Mouse (Mus musculus) lung, embryonic 15.5 days (tissue): ENCODE results near the gene Cenpm. TPM values are rescaled to one million over a fixed set of nuclear protein-coding genes. Genes with fewer than 3 reads are reported as not detected.
A peak's percentile ranks its signal among the peaks of the same experiment; 100 is the strongest.

ENCODE experiments used
- ATAC-seq: fragments of 200-750 bp; cut with Nextera tagmentation; 2 replicates; pipeline ENCODE4 v1.8.0; 2017; ENCODE audit warnings: moderate number of reproducible peaks, borderline replicate concordance; ENCODE audit not compliant: low FRiP score, low TSS enrichment; ENCODE audit errors: extremely low read depth
- H3K27ac ChIP-seq: fragments of 300-500 bp; sonication (generic); 2 replicates; pipeline ENCODE4 v1.5.1; 2015; ENCODE audit warnings: moderate library complexity, mild to moderate bottlenecking, inconsistent platforms
- H3K27me3 ChIP-seq: fragments of 300-500 bp; sonication (generic); 2 replicates; pipeline ENCODE4 v1.6.1; 2015; ENCODE audit warnings: inconsistent platforms
- H3K36me3 ChIP-seq: fragments of 300-500 bp; sonication (generic); 2 replicates; pipeline ENCODE4 v1.6.1; 2015; ENCODE audit warnings: inconsistent platforms
- H3K4me1 ChIP-seq: fragments of 300-500 bp; sonication (generic); 2 replicates; pipeline ENCODE4 v1.6.1; 2015; ENCODE audit warnings: inconsistent platforms
- H3K4me2 ChIP-seq: fragments of 300-500 bp; sonication (generic); 2 replicates; pipeline ENCODE4 v1.6.1; 2015; ENCODE audit warnings: inconsistent platforms, mild to moderate bottlenecking, moderate library complexity
- H3K4me3 ChIP-seq: fragments of 300-500 bp; sonication (generic); 2 replicates; pipeline ENCODE4 v1.5.1; 2015; ENCODE audit warnings: mild to moderate bottlenecking, inconsistent platforms
- H3K9ac ChIP-seq: fragments of 300-500 bp; sonication (generic); 2 replicates; pipeline ENCODE4 v1.6.1; 2015; ENCODE audit warnings: inconsistent platforms
- H3K9me3 ChIP-seq: fragments of 300-500 bp; sonication (generic); 2 replicates; pipeline ENCODE4 v1.6.1; 2016; ENCODE audit warnings: inconsistent platforms
- WGBS: fragments of 180-500 bp; shearing (Covaris S2); methylation state at CpG from one replicate; pipeline ENCODE4 v1.1.7; 2015; 5-methylcytosine and 5-hydroxymethylcytosine counted together
- polyA plus RNA-seq: library from polyadenylated mRNA; unstranded; fragments of >200 nt; fragmentation: Nextera tagmentation; extraction: Ambion mirVana; gene quantifications from 2 replicates; pipeline ENCODE4 v1.2.1, GENCODE M21; 2015

Cenpm gene
- polyA plus RNA-seq, result 71.6 and 74.5 TPM in 2 replicates

DNA sequence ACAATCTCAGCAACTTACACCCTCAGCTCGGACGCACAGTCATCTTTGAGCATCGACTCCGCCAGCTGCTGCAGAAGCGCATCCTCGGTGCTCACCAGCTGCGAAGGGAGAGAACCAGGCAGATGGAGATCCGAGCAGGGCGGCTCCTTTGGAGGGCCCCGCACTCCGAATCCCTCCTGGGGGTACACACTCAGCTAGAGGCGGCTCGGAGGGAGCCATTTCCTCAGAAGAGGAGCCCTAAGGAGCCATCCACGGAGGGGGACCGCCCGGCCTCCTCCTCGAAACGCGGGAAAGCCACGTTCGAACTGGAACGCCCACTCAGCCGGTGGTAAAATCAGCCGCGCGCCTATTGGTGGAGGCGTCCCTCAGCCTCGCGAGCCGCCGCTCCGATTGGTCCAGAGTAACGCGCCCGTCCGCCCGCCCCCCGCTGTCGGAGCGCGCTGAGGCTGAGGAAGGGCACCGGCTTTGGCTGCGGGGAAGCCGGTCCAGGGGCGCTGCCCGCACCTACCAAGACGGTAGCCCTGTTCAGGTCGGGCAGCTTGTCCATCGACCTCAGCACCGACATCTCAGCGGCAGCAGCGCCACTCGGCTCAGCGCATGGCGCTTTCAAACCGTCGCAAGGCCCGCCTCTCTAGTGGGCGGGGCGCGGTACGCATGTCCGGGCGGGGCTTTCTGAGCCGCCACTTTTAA lies at the start of gene Cenpm:
Gene Cenpm, minus strand, starts transcription at position 634 of the 690 bp plus-strand sequence.
- H3K27me3 ChIP-seq, result no peaks in the 10 kb centered on the region
- under 1% methylated on average over 65 of the region's 65 CpGs for WGBS
- no peaks in the 10 kb centered on the region for H3K9me3 ChIP-seq
- H3K36me3 ChIP-seq, result no peaks in the 10 kb centered on the region; the same call in 1 of the 2 replicates
- H3K9ac ChIP-seq, result peak within 1 kb of the TSS; percentile 69
- H3K4me3 ChIP-seq, result peak within 1 kb of the TSS; percentile 94
- H3K4me1 ChIP-seq, result peaks cover 10% of the 10 kb centered on the region
- ATAC-seq, result peak; percentile 97
- H3K4me2 ChIP-seq, result peak within 1 kb of the TSS; percentile 96
- H3K27ac ChIP-seq, result peak within 1 kb of the TSS; percentile 91

DNA sequence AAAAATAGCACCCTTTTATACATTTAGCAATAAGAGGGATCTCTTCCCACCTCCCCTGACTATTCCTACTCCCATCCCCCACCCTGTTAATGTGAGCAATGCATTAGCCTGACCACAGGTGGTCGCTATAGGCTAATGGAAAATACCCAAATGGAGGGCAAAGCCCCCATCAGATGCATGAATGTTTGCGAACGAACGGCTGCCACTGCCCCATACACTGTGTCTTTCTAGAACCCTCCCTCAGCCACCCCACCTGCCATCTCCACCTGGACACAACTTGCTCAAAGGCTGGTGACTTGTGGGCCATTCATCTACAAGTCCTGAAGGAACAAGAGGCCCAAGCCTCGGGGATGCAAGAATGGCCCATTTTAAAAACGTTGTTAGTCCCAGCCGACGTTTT lies 49.5 kb upstream of the Cenpm start:
- 35% methylated on average over 8 of the region's 8 CpGs for WGBS
- Histone ChIP-seq H3K36me3 (no peaks in the 10 kb centered on the region), H3K4me2 (no peak overlapping the region), H3K27ac (no peak overlapping the region), H3K27me3 (no peaks in the 10 kb centered on the region), H3K4me3 (no peak overlapping the region), H3K9me3 (no peaks in the 10 kb centered on the region), H3K4me1 (peaks cover 9% of the 10 kb centered on the region), H3K9ac (no peak overlapping the region)
- ATAC-seq, result no peak

- Histone ChIP-seq H3K27ac (no peak overlapping the region), H3K4me3 (0 out of 2 replicates have a peak overlapping the region, but pooled peaks have one; percentile 9), H3K4me1 (peaks cover 9% of the 10 kb centered on the region), H3K36me3 (no peaks in the 10 kb centered on the region), H3K4me2 (peak overlapping the region; percentile 36), H3K27me3 (no peaks in the 10 kb centered on the region), H3K9ac (no peak overlapping the region), H3K9me3 (no peaks in the 10 kb centered on the region)
- ATAC-seq, result peak; percentile 65
- WGBS, result 7% methylated on average over 7 of the region's 7 CpGs
Measured at GRCm38 (mm10) chr15:82293271-82293711, 48.7 kb upstream of the Cenpm start.

GRCm38 (mm10) chr15:82292851-82293250 lies 48.3 kb upstream of the Cenpm start:
- ATAC-seq, result peak; percentile 31
- Histone ChIP-seq H3K4me1 (peaks cover 9% of the 10 kb centered on the region), H3K27me3 (no peaks in the 10 kb centered on the region), H3K4me2 (peak overlapping the region; percentile 36), H3K27ac (no peak overlapping the region), H3K9ac (no peak overlapping the region), H3K36me3 (no peaks in the 10 kb centered on the region), H3K9me3 (no peaks in the 10 kb centered on the region), H3K4me3 (no peak overlapping the region)
- 12% methylated on average over 5 of the region's 5 CpGs for WGBS

DNA sequence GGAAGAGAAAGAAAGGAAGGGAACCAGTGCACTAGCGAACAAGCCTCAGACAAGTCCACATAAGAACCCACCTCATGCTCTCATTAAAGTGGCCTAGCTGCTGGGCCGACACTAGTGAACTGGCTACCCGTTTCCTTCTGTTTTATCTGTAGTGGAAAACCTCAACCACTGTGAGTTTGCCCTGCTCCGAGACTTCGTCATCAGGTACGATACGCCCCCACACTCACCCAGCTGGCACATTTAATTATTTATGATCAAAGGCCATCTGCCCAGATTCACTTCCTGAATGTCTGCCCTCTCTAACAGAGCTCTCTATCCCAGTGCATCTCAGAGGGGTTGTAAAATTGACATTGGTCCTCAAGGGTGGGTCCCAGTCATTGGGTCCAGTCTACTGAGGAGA lies 45.7 kb upstream of the Cenpm start:
- peaks cover 9% of the 10 kb centered on the region for H3K4me1 ChIP-seq
- no peak for ATAC-seq
- 84% methylated on average over 7 of the region's 7 CpGs for WGBS

DNA sequence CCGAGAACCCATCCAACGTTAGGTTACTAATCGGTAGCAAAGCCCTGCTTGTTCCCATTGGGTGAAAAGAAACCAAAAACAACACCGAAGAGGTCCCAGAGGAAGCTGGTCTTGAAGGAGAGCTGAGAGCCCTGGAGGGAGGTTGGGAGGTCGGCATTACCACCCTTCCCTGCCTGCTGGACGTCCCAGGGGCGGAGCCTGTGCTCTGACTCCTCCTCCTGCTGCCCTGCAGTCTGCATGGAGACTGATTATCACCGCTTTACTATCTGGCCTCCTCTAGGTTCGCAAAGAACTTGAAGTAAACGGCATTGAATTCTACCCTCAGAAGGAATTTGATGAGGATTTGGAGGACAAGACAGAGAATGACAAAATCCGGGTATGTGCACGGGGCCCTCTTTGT lies 41.6 kb upstream of the Cenpm start:
- 56% methylated on average over 12 of the region's 12 CpGs for WGBS
- ATAC-seq, result no peak

More for the DNA sequence above, 45.7 kb upstream of the Cenpm start:
- Histone ChIP-seq H3K27me3 (no peaks in the 10 kb centered on the region), H3K9ac (no peak overlapping the region), H3K4me2 (no peak overlapping the region), H3K9me3 (no peaks in the 10 kb centered on the region), H3K36me3 (no peaks in the 10 kb centered on the region), H3K27ac (no peak overlapping the region), H3K4me3 (no peak overlapping the region)

DNA sequence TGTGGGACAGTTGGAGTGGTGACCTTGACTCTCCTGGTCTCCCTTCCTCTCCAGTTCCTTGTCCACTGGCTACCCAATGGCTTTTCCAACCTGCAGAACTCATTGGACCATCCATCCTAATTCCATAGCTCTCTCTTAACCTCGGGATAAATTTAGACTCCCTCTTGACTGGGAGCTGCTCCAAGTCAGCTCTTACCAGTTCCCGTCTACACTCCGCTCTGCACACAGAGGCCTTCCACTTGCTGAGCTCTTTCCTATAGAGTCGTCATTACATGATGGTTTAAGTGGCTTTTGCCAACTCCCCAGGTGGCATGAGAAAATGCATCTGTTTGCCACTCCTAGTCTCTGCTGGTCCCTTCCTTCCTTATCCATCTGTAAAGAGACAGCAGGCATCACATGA lies 36.1 kb upstream of the Cenpm start:
- Histone ChIP-seq H3K9me3 (no peaks in the 10 kb centered on the region), H3K4me3 (no peak overlapping the region), H3K9ac (no peak overlapping the region), H3K4me1 (peaks cover 5% of the 10 kb centered on the region), H3K4me2 (no peak overlapping the region), H3K27ac (no peak overlapping the region), H3K27me3 (peaks cover 9% of the 10 kb centered on the region; the same call in 1 of the 2 replicates), H3K36me3 (no peaks in the 10 kb centered on the region)
- no peak for ATAC-seq
- 59% methylated on average over 4 of the region's 4 CpGs for whole genome bisulfite sequencing

More for the DNA sequence above, 41.6 kb upstream of the Cenpm start:
- Histone ChIP-seq H3K27me3 (no peaks in the 10 kb centered on the region), H3K27ac (no peak overlapping the region), H3K9ac (no peak overlapping the region), H3K4me1 (no peaks in the 10 kb centered on the region), H3K4me2 (no peak overlapping the region), H3K36me3 (no peaks in the 10 kb centered on the region), H3K9me3 (no peaks in the 10 kb centered on the region), H3K4me3 (no peak overlapping the region)

DNA sequence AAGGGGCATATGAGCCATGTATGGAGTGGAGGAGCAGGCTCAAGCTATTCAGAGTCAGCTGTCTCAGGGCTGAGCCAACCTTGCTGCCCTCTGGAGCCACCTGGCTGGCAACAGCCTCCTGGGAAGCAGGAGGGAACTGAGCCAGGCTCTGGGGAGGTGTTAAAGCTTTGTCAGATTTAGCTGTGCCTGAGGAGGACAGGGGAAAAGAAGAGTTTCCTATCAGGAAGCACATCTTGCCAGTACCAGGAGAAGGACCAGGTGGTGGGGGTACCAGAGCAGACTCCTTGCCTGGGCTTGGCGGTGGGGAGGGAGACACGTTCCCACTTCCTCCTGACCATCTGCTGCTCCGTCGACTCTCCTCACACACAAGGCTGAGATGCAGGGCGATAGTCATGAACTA lies 33.0 kb upstream of the Cenpm start:
- Histone ChIP-seq H3K4me2 (no peak overlapping the region), H3K9me3 (no peaks in the 10 kb centered on the region), H3K4me1 (peaks cover 15% of the 10 kb centered on the region), H3K36me3 (no peaks in the 10 kb centered on the region), H3K27ac (no peak overlapping the region), H3K9ac (no peak overlapping the region), H3K4me3 (no peak overlapping the region), H3K27me3 (peaks cover 38% of the 10 kb centered on the region)
- ATAC-seq, result no peak
- WGBS, result 69% methylated on average over 5 of the region's 5 CpGs

DNA sequence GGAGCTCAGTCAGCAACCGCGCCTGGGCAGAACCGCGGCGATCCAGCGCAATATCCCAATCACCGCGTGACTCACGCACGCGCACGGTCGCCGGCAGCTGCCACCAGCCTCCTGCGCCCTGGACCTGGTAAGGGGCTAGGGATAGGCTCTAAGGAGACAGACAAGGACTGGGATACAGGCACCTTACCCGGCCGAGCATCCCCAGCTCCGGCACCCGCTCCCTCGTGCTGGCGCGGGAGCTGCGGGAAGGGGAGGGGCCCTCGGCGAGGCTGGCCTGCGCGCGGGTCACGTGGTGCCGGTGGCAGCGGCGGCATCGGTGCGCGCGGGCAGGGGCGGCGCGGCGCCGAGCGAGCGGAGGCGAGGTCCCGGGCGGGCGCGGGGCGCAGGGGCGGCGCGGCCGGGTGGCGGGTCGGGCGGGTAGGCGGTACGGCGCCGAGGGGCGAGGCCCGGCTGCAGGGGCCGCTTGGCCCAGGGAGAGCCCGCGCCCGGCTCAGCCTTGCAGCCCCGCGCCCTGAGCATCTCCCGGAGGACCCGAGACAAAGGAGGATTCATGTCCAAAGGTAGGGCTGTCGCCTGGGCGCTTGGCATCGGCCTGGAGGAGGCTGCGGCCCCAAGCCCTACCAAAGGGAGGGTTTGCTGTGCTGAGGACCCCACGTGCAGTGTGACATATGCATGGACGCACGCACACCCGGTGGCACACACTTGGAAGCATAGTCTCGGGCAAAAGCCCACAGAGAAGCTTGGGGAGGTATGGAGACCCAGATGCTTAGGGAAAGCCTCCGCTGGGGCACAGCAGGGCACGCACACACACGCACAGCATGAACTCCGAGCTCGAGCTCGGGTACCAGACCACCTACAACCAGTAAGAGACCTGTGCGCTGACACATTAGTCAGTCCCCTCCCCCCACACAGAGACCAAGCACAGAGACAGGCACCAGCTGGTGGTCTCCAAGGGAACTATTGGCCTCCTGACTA lies 30.7 kb upstream of the Cenpm start:
- WGBS, result under 1% methylated on average over 83 of the region's 86 CpGs
- Histone ChIP-seq H3K9me3 (no peaks in the 10 kb centered on the region), H3K4me1 (peaks cover 15% of the 10 kb centered on the region), H3K27ac (no peak overlapping the region), H3K27me3 (peaks cover 47% of the 10 kb centered on the region), H3K4me2 (peak overlapping the region; percentile 98), H3K4me3 (peak overlapping the region; percentile 49), H3K36me3 (no peaks in the 10 kb centered on the region), H3K9ac (peak overlapping the region; percentile 35)
- peak; percentile 52; the same call in 1 of the 2 replicates for ATAC-seq

- H3K4me3 ChIP-seq, result peak within 1 kb of the TSS; percentile 49
- peaks cover 47% of the 10 kb centered on the region for H3K27me3 ChIP-seq
- peaks cover 15% of the 10 kb centered on the region for H3K4me1 ChIP-seq
- WGBS, result 24% methylated on average over 6 of the region's 6 CpGs
- no peak within 1 kb of the TSS for H3K27ac ChIP-seq
- peak within 1 kb of the TSS; percentile 98 for H3K4me2 ChIP-seq
- H3K9ac ChIP-seq, result peak within 1 kb of the TSS; percentile 35
- H3K36me3 ChIP-seq, result no peaks in the 10 kb centered on the region
- no peaks in the 10 kb centered on the region for H3K9me3 ChIP-seq
- ATAC-seq, result no peak
Measured at GRCm38 (mm10) chr15:82274593-82274926, 30.0 kb upstream of the Cenpm start, which contains the start of gene Sept3. Gene Sept3 (plus strand): TSS chr15:82274893.

GRCm38 (mm10) chr15:82272295-82272694 lies 27.7 kb upstream of the Cenpm start:
- ATAC-seq, result no peak
- H3K27me3 ChIP-seq, result peaks cover 47% of the 10 kb centered on the region
- WGBS, result 81% methylated on average over 6 of the region's 6 CpGs

GRCm38 (mm10) chr15:82271201-82271600 lies 26.7 kb upstream of the Cenpm start:
- ATAC-seq, result no peak
- no peak overlapping the region for H3K9ac ChIP-seq
- H3K4me2 ChIP-seq, result no peak overlapping the region
- no peaks in the 10 kb centered on the region for H3K36me3 ChIP-seq
- 2% methylated on average over 5 of the region's 5 CpGs for WGBS
- no peaks in the 10 kb centered on the region for H3K9me3 ChIP-seq
- H3K27ac ChIP-seq, result no peak overlapping the region
- peaks cover 15% of the 10 kb centered on the region for H3K4me1 ChIP-seq
- peaks cover 43% of the 10 kb centered on the region for H3K27me3 ChIP-seq
- no peak overlapping the region for H3K4me3 ChIP-seq

More at GRCm38 (mm10) chr15:82272295-82272694, 27.7 kb upstream of the Cenpm start:
- H3K4me2 ChIP-seq, result no peak overlapping the region
- no peaks in the 10 kb centered on the region for H3K36me3 ChIP-seq
- no peak overlapping the region for H3K9ac ChIP-seq
- H3K27ac ChIP-seq, result no peak overlapping the region
- H3K4me3 ChIP-seq, result no peak overlapping the region
- H3K9me3 ChIP-seq, result no peaks in the 10 kb centered on the region
- peaks cover 15% of the 10 kb centered on the region for H3K4me1 ChIP-seq
